Mouse (Mus musculus): ENCODE results near the gene Adrb1. TPM values are rescaled to one million over a fixed set of nuclear protein-coding genes. Genes with fewer than 3 reads are reported as not detected.

Adrb1 gene
- polyA plus RNA-seq, 1 experiment: 6.6 TPM

GRCm38 (mm10) chr19:56700848-56701247, 21.2 kb upstream of the Adrb1 start:
- H3K27ac ChIP-seq (ENCODE audit: control insufficient read depth, insufficient read depth, low read length): no peak overlapping the region
- H3K4me1 ChIP-seq (replicated peaks; ENCODE audit: control insufficient read depth, insufficient read depth, low read length): no peaks in the 10 kb centered on the region
- H3K36me3 ChIP-seq (ENCODE audit: control insufficient read depth, insufficient read depth, low read length): no peaks in the 10 kb centered on the region
- DNase-seq: no peak
- no peaks in the 10 kb centered on the region for H3K27me3 ChIP-seq (ENCODE audit: control insufficient read depth, insufficient read depth, low read length)
- WGBS: 51% methylated on average over 10 of the region's 10 CpGs
- H3K4me3 ChIP-seq (ENCODE audit: control insufficient read depth, insufficient read depth, low read length): no peak overlapping the region
- TF ChIP-seq CTCF (IDR thresholded peaks at IDR 0.05; ENCODE audit: borderline replicate concordance, control insufficient read depth, extremely low read depth, insufficient read depth, low read length, poor library complexity): no peak
- no peak for TF ChIP-seq POLR2A (IDR thresholded peaks at IDR 0.05; ENCODE audit: control insufficient read depth, extremely low read depth, insufficient read depth, low read length, poor library complexity)

GRCm38 (mm10) chr19:56701404-56702033, 20.5 kb upstream of the Adrb1 start:
- TF ChIP-seq CTCF (IDR thresholded peaks at IDR 0.05; ENCODE audit: borderline replicate concordance, control insufficient read depth, extremely low read depth, insufficient read depth, low read length, poor library complexity): no peak
- TF ChIP-seq POLR2A (IDR thresholded peaks at IDR 0.05; ENCODE audit: control insufficient read depth, extremely low read depth, insufficient read depth, low read length, poor library complexity): no peak
- no peak for DNase-seq
- no peak overlapping the region for H3K4me3 ChIP-seq (ENCODE audit: control insufficient read depth, insufficient read depth, low read length)
- H3K36me3 ChIP-seq (ENCODE audit: control insufficient read depth, insufficient read depth, low read length): no peaks in the 10 kb centered on the region
- 88% methylated on average over 8 of the region's 8 CpGs for WGBS
- no peak overlapping the region for H3K27ac ChIP-seq (ENCODE audit: control insufficient read depth, insufficient read depth, low read length)
- H3K27me3 ChIP-seq (ENCODE audit: control insufficient read depth, insufficient read depth, low read length): no peaks in the 10 kb centered on the region
- no peaks in the 10 kb centered on the region for H3K4me1 ChIP-seq (replicated peaks; ENCODE audit: control insufficient read depth, insufficient read depth, low read length)

GRCm38 (mm10) chr19:56702039-56702438, 20.0 kb upstream of the Adrb1 start:
- H3K4me1 ChIP-seq (replicated peaks; ENCODE audit: control insufficient read depth, insufficient read depth, low read length): no peaks in the 10 kb centered on the region
- DNase-seq: no peak
- no peak overlapping the region for H3K27ac ChIP-seq (ENCODE audit: control insufficient read depth, insufficient read depth, low read length)
- no peaks in the 10 kb centered on the region for H3K36me3 ChIP-seq (ENCODE audit: control insufficient read depth, insufficient read depth, low read length)
- TF ChIP-seq POLR2A (IDR thresholded peaks at IDR 0.05; ENCODE audit: control insufficient read depth, extremely low read depth, insufficient read depth, low read length, poor library complexity) (no peak), CTCF (IDR thresholded peaks at IDR 0.05; ENCODE audit: borderline replicate concordance, control insufficient read depth, extremely low read depth, insufficient read depth, low read length, poor library complexity) (no peak)
- no peak overlapping the region for H3K4me3 ChIP-seq (ENCODE audit: control insufficient read depth, insufficient read depth, low read length)
- 97% methylated on average over 6 of the region's 6 CpGs for WGBS
- H3K27me3 ChIP-seq (ENCODE audit: control insufficient read depth, insufficient read depth, low read length): no peaks in the 10 kb centered on the region

- TF ChIP-seq POLR2A (IDR thresholded peaks at IDR 0.05; ENCODE audit: control insufficient read depth, extremely low read depth, insufficient read depth, low read length, poor library complexity): no peak
- TF ChIP-seq CTCF (IDR thresholded peaks at IDR 0.05; ENCODE audit: borderline replicate concordance, control insufficient read depth, extremely low read depth, insufficient read depth, low read length, poor library complexity): no peak
- H3K4me1 ChIP-seq (replicated peaks; ENCODE audit: control insufficient read depth, insufficient read depth, low read length): no peaks in the 10 kb centered on the region
- DNase-seq: no peak
- H3K27ac ChIP-seq (ENCODE audit: control insufficient read depth, insufficient read depth, low read length): no peak overlapping the region
- no peaks in the 10 kb centered on the region for H3K36me3 ChIP-seq (ENCODE audit: control insufficient read depth, insufficient read depth, low read length)
- H3K27me3 ChIP-seq (ENCODE audit: control insufficient read depth, insufficient read depth, low read length): no peaks in the 10 kb centered on the region
- H3K4me3 ChIP-seq (ENCODE audit: control insufficient read depth, insufficient read depth, low read length): no peak overlapping the region
- 17% methylated on average over 12 of the region's 12 CpGs for WGBS
These were observed 18.5 kb upstream of the Adrb1 start for GRCm38 (mm10) chr19:56703238-56704097.

GRCm38 (mm10) chr19:56705026-56705675, 16.8 kb upstream of the Adrb1 start:
- WGBS: 83% methylated on average over 8 of the region's 8 CpGs
- Histone ChIP-seq H3K4me1 (replicated peaks; ENCODE audit: control insufficient read depth, insufficient read depth, low read length) (no peaks in the 10 kb centered on the region), H3K27ac (ENCODE audit: control insufficient read depth, insufficient read depth, low read length) (no peak overlapping the region)

GRCm38 (mm10) chr19:56708794-56709193, 13.2 kb upstream of the Adrb1 start:
- Histone ChIP-seq H3K27ac (ENCODE audit: control insufficient read depth, insufficient read depth, low read length) (no peak overlapping the region), H3K4me1 (replicated peaks; ENCODE audit: control insufficient read depth, insufficient read depth, low read length) (no peaks in the 10 kb centered on the region), H3K4me3 (ENCODE audit: control insufficient read depth, insufficient read depth, low read length) (no peak overlapping the region), H3K36me3 (ENCODE audit: control insufficient read depth, insufficient read depth, low read length) (no peaks in the 10 kb centered on the region), H3K27me3 (ENCODE audit: control insufficient read depth, insufficient read depth, low read length) (no peaks in the 10 kb centered on the region)
- TF ChIP-seq CTCF (IDR thresholded peaks at IDR 0.05; ENCODE audit: borderline replicate concordance, control insufficient read depth, extremely low read depth, insufficient read depth, low read length, poor library complexity) (no peak), POLR2A (IDR thresholded peaks at IDR 0.05; ENCODE audit: control insufficient read depth, extremely low read depth, insufficient read depth, low read length, poor library complexity) (no peak)
- no peak for DNase-seq
- 76% methylated on average over 2 of the region's 2 CpGs for WGBS

More at GRCm38 (mm10) chr19:56705026-56705675, 16.8 kb upstream of the Adrb1 start:
- Histone ChIP-seq H3K36me3 (ENCODE audit: control insufficient read depth, insufficient read depth, low read length) (no peaks in the 10 kb centered on the region), H3K4me3 (ENCODE audit: control insufficient read depth, insufficient read depth, low read length) (no peak overlapping the region), H3K27me3 (ENCODE audit: control insufficient read depth, insufficient read depth, low read length) (no peaks in the 10 kb centered on the region)
- no peak for TF ChIP-seq CTCF (IDR thresholded peaks at IDR 0.05; ENCODE audit: borderline replicate concordance, control insufficient read depth, extremely low read depth, insufficient read depth, low read length, poor library complexity)
- no peak for TF ChIP-seq POLR2A (IDR thresholded peaks at IDR 0.05; ENCODE audit: control insufficient read depth, extremely low read depth, insufficient read depth, low read length, poor library complexity)
- DNase-seq: no peak

All from thymus, adult 2 months (tissue).